Mouse (Mus musculus) gastrocnemius, postnatal 10 days (tissue): ENCODE measurements around the gene Mcm2. TPM values are rescaled to one million over a fixed set of nuclear protein-coding genes. Genes with fewer than 3 reads are reported as not detected.

Source experiments
- DNase-seq: peaks from one replicate; pipeline ENCODE4 v3.0.0; 2021; ENCODE audit warnings: mixed read lengths
- total RNA-seq, 2 experiments: library from RNA; stranded (reverse); gene quantifications; 2 replicates each; pipeline ENCODE4 v1.2.3; 2021

Mcm2 gene
- total RNA-seq, 2 experiments from 2014 or later: 15.5 to 23.7 TPM

GRCm38 (mm10) chr6:88926870-88927269 is 28.3 kb upstream of the Mcm2 start:
- no peak for DNase-seq

GRCm38 (mm10) chr6:88925640-88926205 is 27.1 kb upstream of the Mcm2 start:
- DNase-seq: no peak

DNA sequence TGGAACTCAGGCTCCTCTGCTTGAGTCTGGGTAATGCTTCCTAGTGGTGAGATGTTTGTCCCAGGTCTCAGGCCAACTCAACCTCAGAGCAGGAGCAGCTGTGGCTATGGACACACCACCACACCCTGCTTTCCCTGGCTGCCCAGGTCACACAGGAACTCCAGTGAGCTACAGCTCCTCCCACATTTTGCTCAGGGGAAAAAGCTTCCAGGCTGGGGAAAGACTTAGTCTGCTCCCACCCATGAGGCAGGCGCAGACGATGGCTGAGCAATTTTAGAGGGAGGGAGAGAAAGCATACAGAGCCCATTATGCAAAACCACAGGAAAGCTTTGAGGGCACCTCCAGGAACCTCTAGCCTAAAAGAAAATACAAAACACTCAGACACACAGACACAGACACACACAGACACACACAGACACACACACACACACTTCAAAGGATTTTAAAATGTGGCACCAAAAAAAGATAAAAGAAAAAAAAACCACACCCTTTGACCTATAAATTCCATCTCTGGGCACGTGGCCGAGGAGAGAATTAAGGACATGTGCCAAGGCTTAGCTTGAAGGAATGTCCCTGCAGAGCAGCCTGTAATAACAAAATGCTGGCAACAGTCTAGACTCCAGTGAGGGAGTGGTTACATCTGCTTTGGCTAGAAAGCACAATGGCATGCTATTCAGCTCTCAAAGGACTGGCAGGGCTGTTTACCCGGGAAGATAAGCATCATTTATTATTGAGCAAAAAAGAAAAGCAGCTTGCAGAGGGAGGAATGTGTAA is 26.1 kb upstream of the Mcm2 start:
- DNase-seq: peak; percentile 60

DNA sequence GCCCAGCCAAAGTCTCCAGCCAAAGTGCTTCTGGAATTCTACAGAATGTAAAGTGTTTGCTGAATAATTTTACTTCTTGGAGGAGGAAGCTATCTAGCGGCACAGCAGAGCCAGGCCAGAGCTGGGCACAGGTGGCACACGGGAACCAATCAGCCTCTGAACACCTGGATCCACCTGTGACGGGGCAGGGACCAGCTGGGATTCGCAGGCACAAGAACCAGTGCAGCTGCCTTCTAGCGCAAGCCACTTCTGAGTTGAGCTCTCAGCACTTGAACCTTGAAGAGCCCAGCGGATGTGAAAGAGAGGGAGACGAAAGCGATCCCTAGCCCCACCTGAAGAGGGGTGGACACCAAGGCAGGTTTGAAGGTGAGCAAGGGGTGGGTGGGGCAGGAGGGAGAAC is 20.2 kb upstream of the Mcm2 start:
- DNase-seq: no peak

GRCm38 (mm10) chr6:88916153-88916552 is 17.6 kb upstream of the Mcm2 start:
- DNase-seq: peak; percentile 50

GRCm38 (mm10) chr6:88915510-88915909 is 16.9 kb upstream of the Mcm2 start:
- no peak for DNase-seq

GRCm38 (mm10) chr6:88914799-88915198 is 16.2 kb upstream of the Mcm2 start:
- DNase-seq: no peak

DNA sequence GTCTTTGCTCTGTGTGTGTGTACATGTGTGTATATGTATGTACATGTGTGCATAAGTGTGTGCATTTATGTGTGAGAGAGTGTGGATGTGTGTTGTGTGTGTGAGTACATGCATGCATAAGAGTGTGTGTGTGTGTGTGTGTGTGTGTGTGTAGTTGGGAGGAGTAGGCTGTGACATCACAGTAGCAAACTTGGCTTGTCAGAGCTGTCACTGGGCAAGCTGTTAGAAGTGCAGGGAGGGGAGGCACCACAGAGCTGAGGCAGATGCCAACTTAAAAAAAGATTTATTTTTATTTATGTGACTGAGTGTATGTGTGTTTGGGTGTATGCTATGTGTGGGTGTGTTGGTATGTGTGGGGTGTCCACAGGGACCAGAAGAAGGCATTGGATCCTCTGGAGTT is 14.9 kb upstream of the Mcm2 start:
- no peak for DNase-seq

DNA sequence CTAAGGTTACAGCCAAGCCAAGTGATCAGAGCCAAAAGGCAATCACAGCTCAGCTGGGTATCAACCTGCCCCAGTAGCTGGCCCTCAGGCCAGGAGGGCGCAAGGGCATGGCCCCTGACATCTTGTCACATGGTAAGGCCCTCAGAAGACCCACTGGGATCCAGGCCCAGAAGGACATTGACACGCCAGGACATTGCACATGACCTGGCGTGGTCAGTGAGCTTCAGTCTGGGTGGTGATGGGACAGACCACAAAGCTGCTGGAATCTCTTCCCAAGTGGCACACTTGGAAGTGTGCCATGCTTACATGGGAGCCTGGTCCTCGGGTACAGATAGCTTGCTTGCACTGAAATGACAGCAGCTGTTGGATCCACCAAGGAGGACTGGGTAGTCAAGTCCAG is 14.4 kb upstream of the Mcm2 start:
- DNase-seq: no peak

DNA sequence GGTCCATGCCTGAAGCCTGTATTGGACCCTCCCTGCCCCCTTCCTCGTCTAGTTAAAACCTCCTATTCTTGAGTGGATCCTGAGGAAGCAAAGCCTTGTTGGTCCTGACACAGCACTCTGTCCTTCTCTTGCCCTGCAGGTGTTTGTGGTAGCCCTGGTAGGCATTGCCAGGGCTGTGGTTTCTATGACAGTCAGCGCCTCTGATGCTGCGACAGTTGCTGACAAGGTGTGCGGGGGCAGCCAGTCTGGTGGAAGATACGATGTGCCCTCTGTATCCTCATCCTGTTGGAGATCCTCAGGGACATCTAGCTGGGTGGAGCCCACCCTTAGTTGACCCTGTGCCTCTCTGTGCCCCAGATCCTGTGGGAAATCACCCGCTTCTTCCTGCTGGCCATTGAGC is 10.6 kb upstream of the Mcm2 start:
- DNase-seq: no peak

GRCm38 (mm10) chr6:88906369-88907108 is 8.0 kb upstream of the Mcm2 start:
- no peak for DNase-seq

DNA sequence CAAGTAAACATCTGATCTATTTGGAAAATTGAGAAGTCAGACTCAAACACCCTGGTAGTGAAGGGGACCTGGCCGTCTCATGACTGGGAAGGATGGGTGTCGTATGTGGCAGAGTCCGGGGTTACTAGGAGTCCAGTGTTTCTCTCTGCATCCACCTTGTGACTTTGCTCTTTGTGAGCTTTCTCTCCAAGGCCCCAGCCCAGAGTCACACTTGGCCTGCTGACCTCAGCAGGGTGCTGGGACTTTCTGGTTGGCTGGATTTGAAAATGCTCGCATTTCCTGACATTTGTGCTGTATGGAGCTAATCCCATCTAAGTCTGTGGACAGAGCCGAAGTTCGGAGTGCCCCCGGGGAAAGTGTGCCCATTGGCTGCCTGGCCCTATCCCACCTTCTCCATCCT is 6.5 kb upstream of the Mcm2 start:
- no peak for DNase-seq

DNA sequence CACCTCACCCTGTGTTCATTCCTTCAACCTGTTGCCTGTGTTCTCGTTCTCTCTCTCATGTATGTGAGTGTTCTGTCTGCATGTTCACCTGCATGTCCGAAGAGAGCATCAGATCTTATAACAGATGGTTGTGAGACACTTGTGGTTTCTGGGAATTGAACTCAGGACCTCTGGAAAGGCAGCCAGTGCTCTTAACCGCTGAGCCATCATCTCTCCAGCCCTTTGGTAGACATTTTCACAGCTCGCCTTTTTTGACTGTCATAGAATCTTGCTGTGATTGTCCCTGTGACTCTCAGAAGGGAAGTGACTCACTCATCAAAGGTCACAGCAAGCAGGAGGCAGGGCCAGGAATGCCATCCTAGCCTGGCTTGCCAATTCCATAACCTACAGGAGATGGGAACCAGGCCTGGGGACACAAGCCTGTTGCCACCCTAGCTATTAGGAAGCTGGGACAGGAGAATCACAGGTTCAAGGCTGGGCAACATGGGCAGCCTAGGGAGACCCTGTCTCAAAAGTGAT is 5.9 kb upstream of the Mcm2 start:
- no peak for DNase-seq

GRCm38 (mm10) chr6:88903708-88904107 is 5.1 kb upstream of the Mcm2 start:
- DNase-seq: no peak

DNA sequence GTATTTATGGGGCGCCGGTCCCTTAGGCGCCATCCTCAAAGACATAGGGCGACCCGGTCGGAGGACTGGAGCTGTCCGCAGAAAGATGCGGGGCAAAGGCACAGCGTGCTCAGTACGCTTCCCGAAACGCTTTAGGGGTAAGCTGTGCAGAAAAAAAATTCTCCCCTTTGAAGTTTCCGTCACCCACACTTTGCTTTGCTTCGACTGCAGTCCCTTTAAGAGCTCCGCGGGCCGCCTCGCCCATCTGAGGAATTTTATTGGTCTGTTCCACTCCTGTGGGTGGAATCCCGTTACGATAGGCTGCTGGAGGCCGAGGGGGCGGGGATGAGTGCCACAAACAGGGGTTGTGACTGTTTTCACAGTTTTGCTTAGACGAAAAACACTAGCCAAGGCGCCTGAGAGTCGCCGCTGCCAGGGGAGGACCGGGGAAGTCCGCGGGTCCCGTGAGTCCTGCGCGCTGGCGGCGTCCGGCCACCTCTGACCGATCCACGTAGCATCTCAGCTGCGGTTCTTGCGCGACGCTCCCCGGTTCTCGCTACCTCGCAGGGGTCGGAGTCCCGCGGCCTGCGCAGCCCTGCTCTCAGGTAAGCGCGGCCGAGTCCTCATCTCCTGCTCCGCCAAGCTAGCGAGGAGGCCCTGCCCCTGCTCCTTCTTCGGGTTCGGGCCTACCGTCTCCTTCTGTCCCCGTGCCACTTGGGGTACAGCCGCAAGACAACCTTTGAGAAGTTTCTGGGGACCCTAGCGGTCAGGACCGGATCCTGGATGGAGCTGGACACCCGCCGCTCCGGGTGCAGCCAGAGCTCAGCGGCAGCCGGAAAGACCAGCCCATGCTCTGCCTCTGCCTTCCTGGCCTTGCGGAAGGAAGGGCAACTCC is 3.6 kb upstream of the Mcm2 start, which contains the start of gene Tpra1:
Gene Tpra1 (plus strand): TSS at position 305 of the 874 bp plus-strand sequence.
- peak; percentile 89 for DNase-seq

DNA sequence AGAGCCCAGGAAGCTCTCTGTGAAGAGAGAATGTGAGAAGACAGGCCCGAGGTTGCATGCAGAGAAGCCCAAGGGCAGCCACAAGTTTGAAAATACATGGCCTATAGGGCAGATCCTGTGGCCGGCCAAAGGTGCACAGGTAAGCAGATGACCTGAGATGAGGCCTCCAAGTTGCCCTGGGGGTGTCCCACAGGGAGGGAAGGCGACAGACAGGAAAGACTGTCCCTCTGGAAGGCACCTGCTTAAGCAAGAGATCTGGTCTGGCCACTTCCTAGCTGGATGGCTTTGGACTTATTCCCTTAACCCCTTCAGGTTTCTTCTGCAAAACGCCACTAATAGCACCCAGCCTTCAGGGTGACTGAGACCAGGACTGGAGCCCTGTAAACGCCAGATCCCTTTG is 2.9 kb upstream of the Mcm2 start:
- DNase-seq: no peak

GRCm38 (mm10) chr6:88899628-88900027 is 1.0 kb upstream of the Mcm2 start:
- DNase-seq: no peak

GRCm38 (mm10) chr6:88899086-88899485 is 506 bp upstream of the Mcm2 start:
- DNase-seq: no peak

GRCm38 (mm10) chr6:88897246-88897645 is 1.3 kb downstream of the Mcm2 start:
- no peak for DNase-seq

DNA sequence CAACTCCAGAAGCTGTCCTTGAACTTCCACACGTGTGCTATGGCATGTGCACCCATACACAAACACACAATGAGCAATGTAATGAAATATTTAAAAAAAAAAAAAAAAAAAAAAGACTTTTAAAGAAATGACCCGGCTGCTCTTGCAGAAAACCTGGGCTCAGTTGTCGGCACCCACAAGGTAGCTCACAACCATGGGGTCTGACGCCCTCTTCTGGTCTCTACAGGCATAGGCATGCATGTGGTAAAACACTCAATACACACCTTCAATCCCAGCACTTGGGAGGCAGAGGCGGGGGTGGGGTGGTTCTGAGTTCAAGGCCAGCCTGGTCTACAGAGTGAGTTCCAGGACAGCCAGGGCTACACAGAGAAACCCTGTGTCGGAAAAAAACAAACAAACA is 2.6 kb downstream of the Mcm2 start:
- DNase-seq: no peak

GRCm38 (mm10) chr6:88893559-88893958 is 5.0 kb downstream of the Mcm2 start:
- DNase-seq: peak; percentile 80

GRCm38 (mm10) chr6:88890832-88891231 is 7.7 kb downstream of the Mcm2 start:
- DNase-seq: no peak
